Mouse (Mus musculus) heart, postnatal 0 days (tissue): ENCODE results near the gene Fn1.

Experiments used
- CTCF ChIP-seq: IDR thresholded peaks from 2 replicates; pipeline ENCODE4 v1.5.1; 2016; ENCODE audit warnings: antibody characterized with exemption, control low read depth, low read depth
- EP300 ChIP-seq: IDR thresholded peaks from 2 replicates; pipeline ENCODE4 v1.6.1; 2016; ENCODE audit warnings: antibody characterized with exemption, low read depth

DNA sequence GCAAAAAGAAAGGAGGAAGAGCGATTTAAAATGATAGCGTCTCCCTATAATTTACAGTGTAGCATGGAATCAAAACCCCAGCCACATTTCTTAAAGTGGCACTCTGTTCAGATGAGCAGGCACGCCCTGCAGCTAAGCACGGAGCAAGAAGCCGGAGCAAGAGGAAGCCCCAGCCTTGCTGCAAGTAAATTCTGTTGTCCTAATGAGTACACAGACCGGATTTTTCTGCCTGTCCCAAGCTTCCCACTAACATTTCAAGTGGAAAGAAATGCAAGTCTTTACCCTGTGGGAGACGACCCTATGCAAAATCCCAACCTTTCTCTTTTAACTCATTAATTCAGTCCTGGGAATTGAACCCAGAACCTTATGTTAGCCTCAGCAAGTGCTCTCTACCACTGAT lies 4.8 kb downstream of the Fn1 start:
- TF ChIP-seq EP300 (no peak), CTCF (no peak)
